Mouse (Mus musculus): ENCODE data around the gene Trak2. TPM values are rescaled to one million over a fixed set of nuclear protein-coding genes. Genes with fewer than 3 reads are reported as not detected.
"Not testable (repeated sequence)": the region's sequence is repeated elsewhere in the genome, so short reads cannot be mapped to it uniquely, and the experiment has no call there.

Gene Trak2
- total RNA-seq, 4 experiments from 2014 or later = 114 to 140 (median 123) TPM

GRCm38 (mm10) chr1:58953686-58954434, 19.4 kb downstream of the Trak2 start:
- DNase-seq (ENCODE audit: low spot score in 2 of 2) = no peak

GRCm38 (mm10) chr1:58952997-58953396, 20.2 kb downstream of the Trak2 start:
- DNase-seq (ENCODE audit: low spot score in 2 of 2) = no peak

GRCm38 (mm10) chr1:58952526-58952925, 20.7 kb downstream of the Trak2 start:
- no peak for DNase-seq (ENCODE audit: low spot score in 2 of 2)

GRCm38 (mm10) chr1:58951841-58952240, 21.4 kb downstream of the Trak2 start:
- no peak for DNase-seq (ENCODE audit: low spot score in 2 of 2)

- DNase-seq (ENCODE audit: low spot score in 2 of 2) = no peak
These were observed 22.2 kb downstream of the Trak2 start for GRCm38 (mm10) chr1:58950899-58951648.

GRCm38 (mm10) chr1:58949561-58950106, 23.6 kb downstream of the Trak2 start:
- no peak for DNase-seq (ENCODE audit: low spot score in 2 of 2)

GRCm38 (mm10) chr1:58946718-58947117, 26.5 kb downstream of the Trak2 start:
- no peak for DNase-seq (ENCODE audit: low spot score in 2 of 2)

- no peak for DNase-seq (ENCODE audit: low spot score in 2 of 2)
These were observed 27.1 kb downstream of the Trak2 start for GRCm38 (mm10) chr1:58945960-58946670.

GRCm38 (mm10) chr1:58945523-58945922, 27.7 kb downstream of the Trak2 start:
- DNase-seq (ENCODE audit: low spot score in 2 of 2) = no peak

- DNase-seq (ENCODE audit: low spot score in 2 of 2) = no peak
These were observed 35.6 kb downstream of the Trak2 start for GRCm38 (mm10) chr1:58937606-58938099.

GRCm38 (mm10) chr1:58936746-58937605, 36.3 kb downstream of the Trak2 start:
- DNase-seq (ENCODE audit: low spot score in 2 of 2) = peak in 1 of 2 experiments; percentile 33

GRCm38 (mm10) chr1:58926664-58927063, 46.6 kb downstream of the Trak2 start:
- no peak for DNase-seq (ENCODE audit: low spot score in 2 of 2)

GRCm38 (mm10) chr1:58917566-58917965, 55.7 kb downstream of the Trak2 start:
- DNase-seq (ENCODE audit: low spot score in 2 of 2) = no peak

- peak in 1 of 2 experiments; percentile 27 for DNase-seq (ENCODE audit: low spot score in 2 of 2)
These were observed 63.5 kb downstream of the Trak2 start for GRCm38 (mm10) chr1:58909636-58910272.

- no peak for DNase-seq (ENCODE audit: low spot score in 2 of 2)
These were observed 69.5 kb downstream of the Trak2 start for GRCm38 (mm10) chr1:58903681-58904080.

GRCm38 (mm10) chr1:58897561-58897960, 75.7 kb downstream of the Trak2 start:
- not testable (repeated sequence) for DNase-seq (ENCODE audit: low spot score in 2 of 2)

- not testable (repeated sequence) for DNase-seq (ENCODE audit: low spot score in 2 of 2)
These were observed 80.8 kb downstream of the Trak2 start for GRCm38 (mm10) chr1:58892386-58892785.

GRCm38 (mm10) chr1:58891481-58892170, 81.6 kb downstream of the Trak2 start:
- DNase-seq (ENCODE audit: low spot score in 2 of 2) = not testable (repeated sequence)

GRCm38 (mm10) chr1:58890697-58891290, 82.4 kb downstream of the Trak2 start:
- DNase-seq (ENCODE audit: low spot score in 2 of 2) = not testable (repeated sequence)

Data from left cerebral cortex, adult 8-10 months (tissue).